Mouse (Mus musculus) myocyte (in vitro differentiated cells): ENCODE measurements at regions not wholly inside any gene's neighbourhood (a gene's known extent, or its start where the extent isn't known, plus 50 kb on each side); places are given as distances from the start of the nearest gene placed in this dataset.

Source experiments
- CEBPB ChIP-seq: IDR thresholded peaks from 2 replicates; pipeline ENCODE4 v1.6.1; 2011; ENCODE audit warnings: mild to moderate bottlenecking, moderate library complexity; ENCODE audit not compliant: poor library complexity, insufficient read depth, severe bottlenecking
- POLR2A ChIP-seq: IDR thresholded peaks from one replicate; pipeline ENCODE4 v1.6.1; 2011; ENCODE audit warnings: low read depth, mild to moderate bottlenecking, control low read depth, moderate library complexity; ENCODE audit not compliant: insufficient read length
- SRF ChIP-seq: IDR thresholded peaks from one replicate; pipeline ENCODE4 v1.6.1; 2011; ENCODE audit warnings: low read depth; ENCODE audit not compliant: control insufficient read depth, insufficient read length
- USF1 ChIP-seq: IDR thresholded peaks from one replicate; pipeline ENCODE4 v1.6.1; 2011; ENCODE audit warnings: low read depth, mild to moderate bottlenecking, control low read depth, moderate library complexity

GRCm38 (mm10) chr14:104208855-104209254 is 258.9 kb downstream of the Pou4f1 start:
- TF ChIP-seq CEBPB (no peak), USF1 (no peak), POLR2A (no peak), SRF (no peak)
